Mouse (Mus musculus) embryonic facial prominence, embryonic 10.5 days (tissue): ENCODE data around the gene Tgds. TPM values are rescaled to one million over a fixed set of nuclear protein-coding genes. Genes with fewer than 3 reads are reported as not detected.
"Not testable (repeated sequence)": the region's sequence is repeated elsewhere in the genome, so short reads cannot be mapped to it uniquely, and the experiment has no call there.

ENCODE experiments used
- DNase-seq: peaks from one replicate; pipeline ENCODE4 v3.0.0-alpha.2; 2017; ENCODE audit warnings: low spot score
- H3K27ac ChIP-seq: fragments of 300-500 bp; sonication (generic); replicated peaks from 2 replicates; pipeline ENCODE4 v1.5.1; 2016; ENCODE audit warnings: mild to moderate bottlenecking
- H3K27me3 ChIP-seq: fragments of 300-500 bp; sonication (generic); replicated peaks from 2 replicates; pipeline ENCODE4 v1.6.1; 2016; ENCODE audit warnings: low read depth, mild to moderate bottlenecking; ENCODE audit not compliant: poor library complexity, severe bottlenecking
- H3K36me3 ChIP-seq: fragments of 300-500 bp; sonication (generic); replicated peaks from 2 replicates; pipeline ENCODE4 v1.6.1; 2016; ENCODE audit warnings: mild to moderate bottlenecking, moderate library complexity
- H3K4me1 ChIP-seq: fragments of 300-500 bp; sonication (generic); 2 replicates; pipeline ENCODE4 v1.6.1; 2016
- H3K4me3 ChIP-seq: fragments of 300-500 bp; sonication (generic); 2 replicates; pipeline ENCODE4 v1.5.1; 2016; ENCODE audit warnings: mild to moderate bottlenecking, moderate library complexity
- H3K9me3 ChIP-seq: fragments of 300-500 bp; sonication (generic); 2 replicates; pipeline ENCODE4 v1.6.1; 2016; ENCODE audit warnings: mild to moderate bottlenecking
- WGBS: fragments of 180-500 bp; shearing (Covaris S2); methylation state at CpG from one replicate; pipeline ENCODE4 v1.1.7; 2016; 5-methylcytosine and 5-hydroxymethylcytosine counted together
- polyA plus RNA-seq: library from polyadenylated mRNA; unstranded; fragments of >200 nt; fragmentation: Nextera tagmentation; extraction: Ambion mirVana; gene quantifications from 2 replicates; pipeline ENCODE4 v1.2.1, GENCODE M21; 2016

Tgds gene
- polyA plus RNA-seq, 1 experiment from 2014 or later, result 32.8 TPM

DNA sequence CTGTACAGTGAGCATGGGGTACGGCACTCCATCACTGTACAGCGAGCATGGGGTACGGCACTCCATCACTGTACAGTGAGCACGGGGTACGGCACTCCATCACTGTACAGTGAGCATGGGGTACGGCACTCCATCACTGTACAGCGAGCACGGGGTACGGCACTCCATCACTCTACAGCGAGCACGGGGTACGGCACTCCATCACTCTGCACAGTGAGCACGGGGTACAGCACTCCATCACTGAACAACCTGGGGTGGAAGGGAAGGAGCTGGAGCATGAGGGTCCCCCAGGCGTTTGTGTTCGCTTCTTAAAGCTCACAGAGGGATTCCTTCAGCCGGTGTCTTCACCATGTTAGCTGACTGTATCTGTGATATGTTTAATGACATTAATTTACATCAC is 23.5 kb upstream of the Tgds start:
- peaks cover 76% of the 10 kb centered on the region for H3K36me3 ChIP-seq
- 95% methylated on average over 16 of the region's 16 CpGs for WGBS
- H3K27me3 ChIP-seq, DNase-seq, H3K4me1 ChIP-seq, H3K4me3 ChIP-seq, H3K9me3 ChIP-seq, H3K27ac ChIP-seq: not testable (repeated sequence)

DNA sequence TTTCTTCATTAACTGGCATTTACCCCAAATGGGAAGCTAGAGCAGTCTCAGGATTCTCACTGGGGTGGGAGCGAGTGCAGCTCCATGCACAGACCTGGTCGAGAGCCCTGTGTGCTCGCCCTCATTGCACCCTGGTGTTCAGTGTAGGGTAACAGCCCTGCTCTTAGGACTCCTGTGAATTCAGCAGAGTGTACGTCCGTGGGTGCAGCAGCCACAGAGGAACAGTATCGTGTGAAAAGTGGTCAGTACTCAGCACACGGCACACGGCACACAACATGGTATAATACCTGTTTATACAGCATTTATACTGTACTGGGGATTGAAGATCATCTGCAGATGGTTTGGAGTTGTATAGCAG is 19.7 kb upstream of the Tgds start:
- Histone ChIP-seq H3K9me3 (no peaks in the 10 kb centered on the region), H3K27ac (no peak overlapping the region), H3K27me3 (no peaks in the 10 kb centered on the region), H3K4me3 (no peak overlapping the region), H3K4me1 (peaks cover under 1% of the 10 kb centered on the region; the same call in 1 of the 2 replicates), H3K36me3 (peaks cover 63% of the 10 kb centered on the region)
- DNase-seq, result no peak
- 91% methylated on average over 8 of the region's 8 CpGs for WGBS

GRCm38 (mm10) chr14:118151651-118152293 is 19.2 kb upstream of the Tgds start:
- Histone ChIP-seq H3K27me3 (no peaks in the 10 kb centered on the region), H3K27ac (no peak overlapping the region), H3K36me3 (peaks cover 62% of the 10 kb centered on the region), H3K4me1 (peaks cover 5% of the 10 kb centered on the region), H3K9me3 (no peaks in the 10 kb centered on the region), H3K4me3 (no peak overlapping the region)
- WGBS, result 82% methylated on average over 5 of the region's 5 CpGs
- no peak for DNase-seq

- DNase-seq, result no peak
- Histone ChIP-seq H3K4me3 (no peak overlapping the region), H3K36me3 (peaks cover 54% of the 10 kb centered on the region), H3K9me3 (no peaks in the 10 kb centered on the region), H3K27me3 (no peaks in the 10 kb centered on the region), H3K4me1 (peaks cover 12% of the 10 kb centered on the region), H3K27ac (no peak overlapping the region)
- WGBS, result 92% methylated on average over 26 of the region's 26 CpGs
Observed at GRCm38 (mm10) chr14:118150656-118151551, 18.3 kb upstream of the Tgds start.

DNA sequence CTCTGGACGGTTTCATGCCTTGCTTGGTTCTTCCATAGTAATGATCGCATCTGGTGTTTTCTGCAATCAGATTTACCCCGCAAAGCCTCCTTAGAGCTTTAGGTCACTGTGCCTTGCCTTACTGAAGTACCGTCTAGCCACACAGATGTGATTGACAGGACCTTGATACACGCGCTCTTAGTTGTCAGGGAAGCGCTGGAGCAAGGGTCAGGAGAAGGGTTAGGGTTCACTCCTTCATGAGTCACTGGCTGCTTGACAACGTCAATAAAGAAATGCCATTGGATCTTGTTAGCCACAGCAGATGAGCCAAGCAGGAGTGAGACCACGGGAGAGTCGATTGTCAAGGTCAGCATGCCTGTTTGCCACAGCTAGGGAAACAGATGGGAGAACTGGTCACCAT is 16.0 kb upstream of the Tgds start:
- H3K27ac ChIP-seq, result no peak overlapping the region
- no peaks in the 10 kb centered on the region for H3K9me3 ChIP-seq
- H3K36me3 ChIP-seq, result peaks cover 40% of the 10 kb centered on the region
- WGBS, result 70% methylated on average over 10 of the region's 10 CpGs
- peaks cover 12% of the 10 kb centered on the region for H3K4me1 ChIP-seq
- H3K27me3 ChIP-seq, result no peaks in the 10 kb centered on the region
- no peak overlapping the region for H3K4me3 ChIP-seq
- DNase-seq, result no peak

GRCm38 (mm10) chr14:118148046-118148445 is 15.5 kb upstream of the Tgds start:
- WGBS, result 93% methylated on average over 13 of the region's 13 CpGs
- Histone ChIP-seq H3K4me3 (no peak overlapping the region), H3K4me1 (peaks cover 12% of the 10 kb centered on the region), H3K9me3 (no peaks in the 10 kb centered on the region), H3K27ac (no peak overlapping the region), H3K36me3 (peaks cover 38% of the 10 kb centered on the region), H3K27me3 (no peaks in the 10 kb centered on the region)
- DNase-seq, result no peak

DNA sequence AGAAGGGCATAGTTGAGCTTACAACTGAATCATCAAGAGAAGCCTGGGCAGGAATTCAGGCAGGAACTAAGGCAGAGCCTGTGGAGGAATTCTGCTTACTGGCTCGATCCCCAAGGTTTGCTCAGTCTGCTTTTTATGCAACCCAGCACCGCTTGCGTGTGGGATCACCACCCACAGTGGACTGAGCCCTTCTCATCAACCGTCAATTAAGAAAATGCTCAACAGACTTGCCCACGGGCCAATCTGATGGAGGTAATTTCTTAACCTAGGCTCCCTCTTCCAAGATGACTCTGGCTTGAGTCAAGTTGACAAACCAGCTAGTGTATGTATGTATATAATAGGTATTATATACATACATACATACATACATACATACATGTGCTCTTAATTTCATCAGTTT is 9.7 kb upstream of the Tgds start:
- H3K4me3 ChIP-seq, result no peak overlapping the region
- H3K9me3 ChIP-seq, result no peaks in the 10 kb centered on the region
- H3K36me3 ChIP-seq, result peaks cover 49% of the 10 kb centered on the region
- H3K27me3 ChIP-seq, result no peaks in the 10 kb centered on the region
- DNase-seq, result no peak
- 92% methylated on average over 5 of the region's 5 CpGs for WGBS
- no peak overlapping the region for H3K27ac ChIP-seq
- H3K4me1 ChIP-seq, result peaks cover 21% of the 10 kb centered on the region

- Histone ChIP-seq H3K36me3 (peaks cover 35% of the 10 kb centered on the region), H3K9me3 (no peaks in the 10 kb centered on the region), H3K27ac (peak overlapping the region; percentile 92), H3K4me1 (peaks cover 24% of the 10 kb centered on the region), H3K27me3 (peaks cover 4% of the 10 kb centered on the region), H3K4me3 (peak overlapping the region; percentile 87)
- WGBS, result 2% methylated on average over 13 of the region's 13 CpGs
- DNase-seq, result no peak
Observed at GRCm38 (mm10) chr14:118137487-118137886, 4.9 kb upstream of the Tgds start.

DNA sequence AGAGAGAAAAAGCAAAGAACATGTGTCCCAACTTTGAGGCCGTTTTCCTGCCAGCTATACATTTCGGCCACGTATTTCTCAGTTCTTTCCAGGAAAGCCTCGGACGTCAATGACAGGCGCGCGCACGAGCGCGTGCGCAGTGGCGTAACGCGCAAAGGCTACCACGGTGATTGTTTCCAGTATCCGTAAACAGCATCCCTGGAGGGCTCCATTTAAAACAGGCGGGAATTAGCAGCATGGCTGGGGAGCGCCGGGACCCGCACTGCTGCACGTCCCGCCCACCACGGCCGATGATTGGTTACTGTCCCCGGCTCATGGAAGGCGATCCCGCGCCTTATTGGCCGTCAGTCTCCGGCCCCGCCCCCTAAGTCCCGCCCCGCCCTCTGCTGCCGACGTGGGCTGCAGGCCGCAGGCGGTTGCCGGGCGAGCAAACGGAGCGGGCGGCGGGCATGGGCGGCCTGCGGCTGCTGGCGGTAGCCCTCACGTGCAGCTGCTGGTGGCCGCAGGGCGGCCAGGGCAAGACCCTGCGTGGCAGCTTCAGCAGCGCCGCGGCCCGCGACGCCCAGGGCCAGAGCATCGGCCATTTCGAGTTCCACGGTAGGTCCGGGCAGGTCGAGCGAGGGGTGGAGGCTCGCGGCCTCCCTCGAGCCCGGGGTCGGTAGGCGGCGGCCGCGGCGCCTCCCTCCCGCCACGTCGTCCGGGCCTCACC is 4.3 kb upstream of the Tgds start, which contains the start of gene Gpr180:
Gene Gpr180 (plus strand): TSS at position 415 of the 709 bp plus-strand sequence.
- Histone ChIP-seq H3K4me3 (peak within 1 kb of the TSS; percentile 87), H3K36me3 (peaks cover 30% of the 10 kb centered on the region), H3K27ac (peak within 1 kb of the TSS; percentile 92), H3K4me1 (peaks cover 27% of the 10 kb centered on the region), H3K9me3 (no peaks in the 10 kb centered on the region), H3K27me3 (peaks cover 4% of the 10 kb centered on the region)
- WGBS, result under 1% methylated on average over 77 of the region's 77 CpGs
- DNase-seq, result peak; percentile 99

- no peak for DNase-seq
- Histone ChIP-seq H3K27ac (peak overlapping the region; percentile 88), H3K27me3 (peaks cover 4% of the 10 kb centered on the region), H3K4me3 (peak overlapping the region; percentile 78), H3K36me3 (peaks cover 30% of the 10 kb centered on the region), H3K4me1 (peaks cover 31% of the 10 kb centered on the region), H3K9me3 (no peaks in the 10 kb centered on the region)
- WGBS, result 14% methylated on average over 21 of the region's 21 CpGs
Observed at GRCm38 (mm10) chr14:118131931-118132641, 469 bp downstream of the Tgds start.

DNA sequence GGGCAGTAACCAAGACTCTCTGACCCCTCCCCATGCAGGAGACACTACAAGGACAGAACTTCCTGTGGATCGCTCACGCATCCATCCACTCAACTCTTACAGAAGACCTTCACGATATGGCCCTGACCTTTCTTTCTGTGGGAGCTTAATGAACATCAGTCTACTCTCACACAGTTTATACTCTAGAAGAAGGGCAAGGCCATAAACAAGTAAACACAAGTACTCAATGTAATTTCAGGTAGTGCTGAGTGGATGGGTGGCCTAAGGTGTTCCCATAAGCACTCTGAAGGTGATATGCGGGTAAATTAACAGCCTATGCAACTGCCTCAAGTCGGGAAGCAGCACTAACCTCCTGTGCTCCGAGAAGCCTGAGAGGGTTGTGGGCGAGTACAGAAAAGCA is 1.1 kb downstream of the Tgds start:
- Histone ChIP-seq H3K27me3 (peaks cover 4% of the 10 kb centered on the region), H3K4me3 (peak overlapping the region; percentile 78), H3K9me3 (no peaks in the 10 kb centered on the region), H3K4me1 (peaks cover 28% of the 10 kb centered on the region), H3K36me3 (peaks cover 36% of the 10 kb centered on the region), H3K27ac (no peak overlapping the region)
- WGBS, result 83% methylated on average over 7 of the region's 7 CpGs
- DNase-seq, result no peak

GRCm38 (mm10) chr14:118126301-118126700 is 6.3 kb downstream of the Tgds start:
- H3K4me1 ChIP-seq, result peaks cover 7% of the 10 kb centered on the region
- no peak for DNase-seq
- peaks cover 86% of the 10 kb centered on the region for H3K36me3 ChIP-seq
- H3K27ac ChIP-seq, result no peak overlapping the region
- no peaks in the 10 kb centered on the region for H3K9me3 ChIP-seq
- no peaks in the 10 kb centered on the region for H3K27me3 ChIP-seq
- H3K4me3 ChIP-seq, result no peak overlapping the region
- 93% methylated on average over 5 of the region's 5 CpGs for WGBS
